Mouse (Mus musculus) urinary bladder, adult 2 months (tissue): Measurements from ENCODE around the gene Fgfrl1. TPM values are rescaled to one million over a fixed set of nuclear protein-coding genes. Genes with fewer than 3 reads are reported as not detected.

Source experiments
- DNase-seq: peaks from one replicate; pipeline ENCODE4 v3.0.0; 2022; ENCODE audit warnings: low spot score
- polyA plus RNA-seq: library from polyadenylated mRNA; depleted of rRNA; stranded (reverse); fragments of >200 nt; gene quantifications from 2 replicates; pipeline ENCODE4 v1.2.3, GENCODE M21; 2012; rRNA removed

Fgfrl1 gene
- 69.0 and 72.7 TPM in 2 replicates for polyA plus RNA-seq

DNA sequence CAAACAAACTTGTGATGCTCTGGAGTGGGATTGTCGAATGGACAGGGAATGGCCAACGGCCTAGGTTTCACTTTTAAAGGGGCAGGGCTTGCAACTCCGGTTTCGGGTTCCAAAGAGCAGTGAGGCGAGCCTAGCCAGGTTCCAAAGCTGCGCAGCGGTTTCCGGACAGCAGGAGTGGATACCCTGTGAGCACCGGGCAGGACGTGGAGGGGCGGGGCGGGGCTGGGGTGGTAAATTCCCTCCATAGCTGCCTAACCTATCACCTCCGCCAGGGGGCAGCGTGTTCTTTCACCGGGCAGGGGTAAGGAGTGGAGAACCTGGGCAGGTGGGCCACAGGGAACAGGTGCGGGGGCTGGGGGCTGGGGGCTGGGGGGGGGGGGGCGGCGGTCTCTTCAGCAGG, at the start of gene Fgfrl1:
Gene Fgfrl1 (plus strand): TSS at position 112 of the 400 bp plus-strand sequence.
- peak; percentile 64 for DNase-seq

DNA sequence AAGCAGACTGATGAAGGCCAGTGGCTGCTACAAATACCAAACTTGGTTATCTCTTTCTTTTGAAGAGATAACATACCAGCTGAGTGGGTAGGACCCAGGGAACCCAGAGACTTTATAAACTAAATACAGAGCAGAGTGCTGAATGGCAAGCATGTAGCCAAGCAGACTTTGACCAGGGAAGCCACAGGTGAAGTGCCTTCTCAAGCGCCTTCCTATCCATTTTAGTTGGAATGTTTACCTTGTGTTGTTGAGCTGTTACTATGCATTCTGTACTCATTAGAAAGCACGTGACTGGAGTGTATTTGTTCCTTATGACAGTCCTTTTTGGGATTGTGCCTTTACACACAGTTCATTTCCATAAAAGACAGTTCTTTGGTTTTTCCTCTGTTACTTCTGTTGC, 48.5 kb upstream of the Fgfrl1 start:
- no peak for DNase-seq

DNA sequence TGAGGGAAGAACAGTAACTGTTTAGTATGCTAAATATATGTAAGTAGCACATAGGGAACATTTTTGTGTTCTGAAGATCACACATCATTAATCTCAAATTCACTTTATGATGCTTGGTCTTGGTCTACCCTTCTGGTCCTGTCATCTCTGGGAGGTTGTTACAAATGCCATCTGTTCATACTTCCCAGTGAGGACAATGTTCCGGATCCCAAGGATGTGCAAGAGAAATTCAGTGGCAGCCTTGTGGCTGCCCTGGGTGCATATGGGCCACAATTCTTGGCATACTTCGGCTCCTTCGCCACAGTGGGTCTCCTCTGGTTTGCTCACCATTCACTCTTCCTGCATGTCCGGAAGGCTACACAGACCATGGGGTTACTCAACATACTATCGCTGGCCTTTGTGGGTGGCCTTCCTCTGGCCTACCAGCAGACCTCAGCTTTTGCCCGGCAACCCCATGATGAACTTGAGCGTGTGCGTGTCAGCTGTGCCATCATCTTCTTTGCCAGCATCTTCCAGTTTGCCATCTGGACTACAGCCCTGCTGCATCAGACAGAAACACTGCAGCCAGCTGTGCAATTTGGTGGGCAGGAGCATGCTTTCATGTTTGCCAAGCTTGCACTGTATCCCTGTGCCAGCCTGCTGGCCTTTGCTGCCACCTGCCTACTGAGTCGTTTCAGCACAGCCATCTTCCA, 46.4 kb upstream of the Fgfrl1 start:
- DNase-seq: no peak

DNA sequence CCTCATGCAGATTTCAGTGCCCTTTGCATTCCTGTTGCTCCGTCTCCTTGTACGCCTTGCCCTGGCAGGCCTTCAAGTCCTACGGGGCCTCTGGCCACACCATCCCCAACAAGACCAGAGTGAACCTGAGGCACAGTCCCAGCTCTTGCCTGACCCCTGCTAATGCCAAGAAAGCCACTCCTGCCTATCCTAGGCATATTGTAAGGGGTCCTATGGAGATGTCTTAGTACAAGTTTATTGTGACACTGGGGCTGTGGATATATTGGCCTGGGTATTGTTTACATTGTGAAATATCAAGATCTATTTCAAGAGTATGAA, 45.9 kb upstream of the Fgfrl1 start:
- DNase-seq: no peak

DNA sequence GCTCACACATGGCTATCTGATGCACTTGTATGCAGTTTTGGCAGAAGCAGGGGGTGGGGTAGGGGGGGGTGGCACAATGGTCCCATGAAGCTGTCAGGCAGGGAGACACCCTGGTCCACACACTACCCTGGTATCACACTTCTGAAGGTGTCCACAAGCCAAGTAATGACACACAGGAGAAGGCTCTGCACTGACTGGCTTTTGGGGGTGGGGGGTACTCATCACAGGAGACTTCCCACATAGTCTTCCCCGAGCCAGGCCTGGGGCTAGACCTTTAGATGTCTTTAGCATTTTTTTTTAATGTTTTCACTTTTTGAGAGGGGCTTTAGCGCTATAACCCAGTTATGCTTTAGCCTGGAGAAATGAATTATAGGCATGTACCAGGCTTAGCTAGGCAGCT, 44.9 kb upstream of the Fgfrl1 start:
- no peak for DNase-seq

DNA sequence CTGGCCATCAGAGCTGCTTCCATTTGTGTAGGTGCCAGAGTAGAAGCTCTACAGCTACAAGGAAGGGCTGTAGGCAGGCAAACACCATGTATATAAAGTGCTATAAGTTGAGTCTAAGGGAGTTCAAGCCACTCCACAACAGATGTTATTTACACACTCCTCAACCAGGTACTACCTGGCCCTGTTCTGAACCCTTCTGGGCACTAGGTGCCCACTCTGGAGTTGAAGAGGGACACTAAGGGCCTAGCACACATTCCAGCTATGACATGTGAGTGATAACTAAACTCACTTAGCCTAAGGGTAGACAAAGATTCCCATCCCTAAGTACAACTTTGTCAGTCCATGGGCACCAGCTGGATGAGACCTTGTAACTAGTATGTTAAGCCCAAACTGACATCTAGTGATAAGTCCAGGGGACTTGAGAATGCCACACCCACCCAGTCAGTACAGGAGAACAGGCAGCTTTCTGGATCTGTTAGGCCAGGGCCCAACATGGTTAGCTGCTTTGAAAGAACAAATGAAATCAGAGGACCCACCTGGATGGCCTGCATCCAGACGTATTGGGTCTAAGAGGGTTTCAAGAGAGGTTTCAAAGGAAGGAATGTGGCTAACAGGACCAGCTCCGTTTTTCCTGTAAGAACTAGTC, 44.2 kb upstream of the Fgfrl1 start:
- no peak for DNase-seq

DNA sequence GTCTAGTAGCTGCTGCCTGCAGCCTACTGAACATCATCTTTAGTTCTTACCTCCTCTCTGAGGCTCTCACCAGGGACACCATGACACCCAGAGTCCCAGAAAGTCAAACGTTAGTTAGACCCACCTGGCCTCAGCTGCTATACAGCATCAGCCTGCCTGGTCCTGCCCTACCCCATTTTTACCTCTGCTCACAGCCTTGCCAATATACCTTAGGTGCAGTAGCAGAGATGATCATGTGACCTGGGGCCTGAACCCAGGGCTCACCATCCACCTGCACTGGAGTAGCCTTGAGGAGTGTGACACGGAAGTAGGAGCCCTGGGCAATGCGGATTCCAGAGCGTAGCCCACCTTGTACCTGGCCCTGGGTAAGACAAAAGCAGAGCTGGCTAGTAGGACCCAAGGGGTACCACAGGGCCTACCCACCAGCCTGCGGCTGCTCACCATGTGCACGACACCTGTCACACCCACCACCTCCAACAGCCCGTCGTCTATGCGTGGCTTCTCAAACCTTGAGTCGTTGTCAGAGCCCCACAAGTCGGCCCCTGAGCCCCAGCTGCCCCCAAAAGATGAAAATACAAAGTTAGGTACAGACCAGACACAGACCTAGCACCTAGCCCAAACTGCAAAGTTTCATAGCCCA, 43.1 kb upstream of the Fgfrl1 start:
- DNase-seq: no peak

DNA sequence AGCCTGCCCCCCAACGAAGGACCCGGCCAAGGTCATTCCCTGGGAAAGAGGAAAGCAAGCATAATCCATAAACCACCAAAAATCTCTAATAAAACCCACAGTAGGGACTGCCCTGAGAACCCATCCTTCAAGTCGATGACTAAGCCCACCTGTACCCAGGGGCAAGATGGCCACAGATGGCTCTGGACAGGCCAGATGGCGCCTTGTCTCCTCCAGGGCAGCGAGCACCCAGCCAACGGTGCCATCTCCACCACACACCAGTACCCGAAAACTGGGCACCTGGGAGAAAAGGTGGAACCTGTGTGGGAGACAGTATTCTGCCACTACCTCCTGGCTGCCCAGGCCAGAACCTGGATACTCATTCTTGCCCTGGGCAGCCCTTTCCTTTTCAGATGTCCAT, 41.8 kb upstream of the Fgfrl1 start:
- no peak for DNase-seq

DNA sequence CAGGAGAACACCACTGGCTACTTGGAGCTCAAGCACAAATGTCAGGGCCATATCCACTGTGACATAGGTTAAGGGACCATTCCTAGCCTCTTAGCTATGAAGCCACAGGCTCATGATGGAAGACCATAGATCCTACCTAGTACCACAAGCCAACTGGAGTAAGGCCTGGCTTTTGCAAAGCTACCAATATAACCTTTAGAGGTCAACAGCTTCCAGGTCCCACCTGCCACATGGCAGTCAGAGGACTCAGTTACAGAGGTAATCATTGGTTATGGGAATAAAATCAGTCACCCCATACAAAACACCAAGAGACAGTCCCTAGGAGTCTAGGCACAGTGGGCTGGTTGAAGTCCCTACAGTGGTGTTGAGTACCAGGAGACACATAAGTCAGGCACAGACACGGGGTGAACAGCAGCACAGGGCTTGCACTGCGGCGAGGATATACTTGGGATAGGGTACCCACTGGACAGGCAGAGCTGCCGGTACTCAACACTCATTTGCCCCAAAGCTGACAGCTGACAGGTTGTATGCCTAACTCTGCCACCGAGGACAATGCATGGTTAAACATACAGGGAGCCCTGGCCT, 41.0 kb upstream of the Fgfrl1 start:
- DNase-seq: no peak

DNA sequence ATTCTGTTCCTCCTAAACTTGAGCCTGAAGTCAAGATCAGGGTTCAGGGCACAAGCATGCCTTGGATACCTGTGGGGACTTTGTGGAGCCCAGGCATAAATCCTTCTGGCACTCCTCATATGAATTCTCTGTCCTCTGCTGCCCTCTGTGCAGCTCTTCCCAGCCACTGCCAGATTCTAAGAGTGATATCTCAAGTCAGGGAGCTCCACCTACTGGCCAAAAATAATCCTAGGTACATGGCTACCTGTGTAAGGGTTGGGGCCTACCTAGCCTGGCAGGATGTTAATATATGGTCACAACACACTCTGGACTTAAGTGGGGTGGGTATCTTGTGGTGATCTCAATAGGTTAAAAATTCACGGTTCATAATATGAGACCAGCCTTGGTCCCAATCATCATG, 40.4 kb upstream of the Fgfrl1 start:
- DNase-seq: no peak

DNA sequence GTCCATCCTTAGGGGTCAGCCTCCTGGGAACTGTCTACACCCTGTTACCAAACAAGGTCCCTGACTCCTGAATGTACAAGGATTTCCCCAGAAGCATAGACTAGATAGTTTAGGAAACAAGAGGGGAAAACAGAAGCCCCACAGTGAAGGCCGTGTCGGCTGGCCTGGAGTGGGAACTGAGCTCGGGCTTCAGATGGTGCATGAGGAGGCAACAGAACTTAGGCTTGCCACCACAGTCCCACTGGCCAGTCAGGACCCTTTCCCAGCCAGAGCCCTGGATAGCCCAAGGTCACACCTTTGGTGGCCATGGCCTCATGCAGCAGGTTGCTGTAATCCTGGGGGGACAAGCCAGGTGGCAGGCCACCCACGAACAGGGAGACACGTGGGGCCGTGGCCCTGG, 38.8 kb upstream of the Fgfrl1 start:
- no peak for DNase-seq

DNA sequence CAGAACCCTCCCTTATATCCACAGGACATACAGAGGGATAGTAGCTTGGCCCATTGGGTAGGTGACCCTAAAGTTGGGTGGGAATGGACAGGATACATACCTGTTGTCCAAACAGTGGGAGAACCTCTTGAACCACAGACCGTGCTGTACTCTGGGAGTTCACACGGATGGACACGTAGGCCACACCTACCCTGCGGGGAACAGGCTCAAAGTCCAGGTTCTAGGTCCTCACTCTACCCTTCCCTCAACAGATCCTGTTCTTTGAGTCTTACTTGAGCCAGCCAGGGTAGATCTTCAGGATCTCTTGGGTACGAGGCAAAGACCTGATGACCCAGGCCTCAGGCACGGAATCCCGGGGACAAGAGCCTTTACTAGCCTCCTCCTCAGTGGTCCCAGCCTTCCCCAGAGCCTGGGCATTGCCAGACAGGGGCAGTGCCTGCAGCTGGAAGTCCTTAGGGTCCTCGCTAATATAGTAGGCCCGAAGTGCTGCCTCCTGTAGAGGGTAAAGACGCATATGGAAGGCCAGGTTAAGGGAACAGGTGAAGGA, 37.7 kb upstream of the Fgfrl1 start:
- no peak for DNase-seq

DNA sequence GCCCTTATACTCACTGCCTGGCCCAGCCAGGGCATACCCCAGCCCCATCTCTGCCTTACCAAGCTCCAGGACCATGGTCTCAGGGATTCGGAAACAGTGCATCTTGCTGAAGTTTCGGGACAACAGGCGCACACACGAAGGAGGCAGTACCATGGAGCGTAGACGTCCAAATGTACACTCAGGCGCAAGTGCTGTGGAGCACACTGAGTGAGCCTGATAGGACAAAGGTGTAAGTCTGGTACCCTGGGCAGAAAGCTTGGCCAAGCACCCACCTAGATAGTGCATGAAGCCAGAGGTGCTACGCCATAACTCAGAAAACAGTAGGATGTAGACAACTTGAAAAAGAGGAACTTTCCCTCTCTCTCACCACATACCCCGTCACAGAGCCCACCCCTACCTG, 36.8 kb upstream of the Fgfrl1 start:
- DNase-seq: no peak

DNA sequence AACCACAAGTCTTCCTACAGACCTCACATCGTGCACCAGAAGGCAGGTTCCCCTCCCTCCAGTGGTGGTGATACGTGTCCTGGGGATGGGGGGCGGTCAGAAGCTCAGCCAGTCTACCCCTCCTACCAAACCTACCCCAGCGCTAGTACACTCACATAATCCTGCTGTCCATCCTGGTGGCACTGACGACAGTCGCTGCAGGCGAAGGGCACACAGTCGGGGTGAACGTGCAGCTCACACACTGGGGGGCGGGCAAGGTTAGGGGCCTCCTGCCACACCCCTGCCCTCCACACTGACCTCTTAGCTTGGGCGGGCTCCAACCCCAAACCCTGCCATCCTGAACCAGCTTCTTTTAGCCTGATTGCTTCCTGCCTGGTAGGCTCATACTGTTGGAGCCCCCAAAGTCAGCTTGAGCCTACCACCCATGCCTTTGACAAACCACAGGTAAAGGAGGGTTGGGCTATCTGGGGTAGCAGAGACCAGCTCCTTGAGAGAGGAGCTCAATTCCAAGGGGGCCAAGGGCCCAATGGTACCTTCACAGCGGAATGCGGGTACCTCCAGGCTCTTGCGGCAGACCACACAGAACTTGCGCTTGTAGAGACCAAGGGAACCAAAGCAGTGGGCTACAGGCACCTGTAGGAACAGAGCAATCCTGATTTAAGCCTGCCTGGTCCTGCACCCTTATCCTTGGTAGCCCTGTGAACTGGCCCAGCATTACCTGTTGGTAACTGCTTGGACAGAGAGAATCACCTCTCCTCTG, 36.1 kb upstream of the Fgfrl1 start:
- no peak for DNase-seq

DNA sequence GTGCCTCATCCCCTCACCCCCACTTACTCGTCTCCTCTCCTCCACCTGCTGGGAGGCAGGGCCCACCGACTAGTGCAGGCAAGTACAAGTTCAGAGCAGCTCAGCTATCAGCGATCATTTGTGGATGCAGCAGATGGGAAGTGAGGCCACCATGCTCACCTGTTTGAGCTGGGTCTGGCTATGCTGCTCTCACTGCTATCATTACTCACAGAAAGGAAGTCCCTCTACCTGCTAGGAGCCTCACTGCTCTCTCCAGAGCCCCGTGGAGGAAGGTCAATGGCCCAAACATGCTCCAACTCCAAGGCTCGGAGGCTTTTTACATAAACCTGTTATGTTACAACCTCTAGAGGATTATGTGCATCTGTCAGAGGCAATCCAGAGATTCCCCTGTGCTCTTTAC, 34.8 kb upstream of the Fgfrl1 start:
- no peak for DNase-seq

DNA sequence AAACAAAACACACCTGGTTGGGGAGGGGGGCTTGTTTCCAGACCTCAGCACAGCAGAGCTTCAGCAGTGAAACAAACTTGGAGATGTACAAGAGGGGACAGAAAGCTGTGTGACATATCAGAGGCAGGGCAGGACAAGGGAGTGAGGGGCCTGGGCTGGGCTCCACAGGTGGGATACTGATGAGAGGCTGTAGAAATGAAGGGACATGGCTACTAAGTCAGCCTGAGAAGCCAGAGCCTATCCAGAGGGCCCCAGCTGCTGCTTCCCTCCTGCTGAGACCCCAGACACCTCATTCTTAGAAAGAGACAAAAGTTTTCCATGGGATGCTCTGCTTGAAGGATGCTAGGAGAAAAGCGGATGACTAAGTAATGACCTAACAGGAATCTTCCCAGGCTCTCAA, 33.6 kb upstream of the Fgfrl1 start:
- no peak for DNase-seq

DNA sequence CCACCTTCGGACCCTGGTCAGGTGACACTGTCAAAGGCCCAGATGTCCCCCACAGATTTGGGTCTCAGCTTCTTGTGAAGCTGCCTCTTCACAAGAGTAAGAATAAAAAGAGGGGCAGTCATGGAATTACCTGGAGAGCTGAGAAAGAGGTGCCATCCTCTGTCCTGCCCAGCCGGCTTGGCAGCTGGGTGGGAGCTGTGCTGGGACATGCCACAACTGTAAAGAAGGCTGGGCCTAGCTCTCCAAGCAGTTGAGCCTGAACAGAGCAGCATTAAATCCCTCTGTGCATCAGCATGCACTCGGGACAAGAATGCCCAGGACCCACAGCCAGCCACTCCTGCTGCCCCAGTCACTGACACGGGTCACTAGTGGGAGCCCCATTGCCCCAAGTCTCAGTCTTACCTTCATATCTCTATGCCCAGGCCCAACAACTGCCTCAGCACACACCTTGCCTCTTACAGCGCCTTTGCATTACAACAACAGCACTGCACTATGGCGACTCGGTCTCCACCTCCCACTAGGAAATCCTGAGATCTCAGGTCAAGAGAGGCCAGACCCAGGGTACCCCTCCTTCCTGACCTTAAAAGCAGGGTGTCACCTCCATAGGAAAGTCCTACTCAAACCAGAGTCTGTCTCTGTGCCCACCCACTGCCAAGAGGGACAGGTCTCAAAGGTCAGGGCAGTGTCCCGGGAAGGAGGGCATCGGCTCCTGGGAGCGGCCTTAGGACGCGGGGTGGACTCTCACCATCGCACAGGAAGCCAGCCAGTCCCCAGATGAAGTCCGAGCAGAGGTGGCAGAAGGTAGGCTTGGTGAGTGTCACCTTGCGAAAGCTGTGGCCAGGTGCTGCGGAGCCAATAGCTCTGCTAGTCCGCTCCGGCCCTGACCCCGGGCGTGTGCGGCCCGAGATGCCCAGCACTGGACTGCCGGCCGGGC, 32.2 kb upstream of the Fgfrl1 start, which contains the start of gene Idua:
Gene Idua (plus strand): TSS at position 634 of the 934 bp plus-strand sequence.
- no peak for DNase-seq

DNA sequence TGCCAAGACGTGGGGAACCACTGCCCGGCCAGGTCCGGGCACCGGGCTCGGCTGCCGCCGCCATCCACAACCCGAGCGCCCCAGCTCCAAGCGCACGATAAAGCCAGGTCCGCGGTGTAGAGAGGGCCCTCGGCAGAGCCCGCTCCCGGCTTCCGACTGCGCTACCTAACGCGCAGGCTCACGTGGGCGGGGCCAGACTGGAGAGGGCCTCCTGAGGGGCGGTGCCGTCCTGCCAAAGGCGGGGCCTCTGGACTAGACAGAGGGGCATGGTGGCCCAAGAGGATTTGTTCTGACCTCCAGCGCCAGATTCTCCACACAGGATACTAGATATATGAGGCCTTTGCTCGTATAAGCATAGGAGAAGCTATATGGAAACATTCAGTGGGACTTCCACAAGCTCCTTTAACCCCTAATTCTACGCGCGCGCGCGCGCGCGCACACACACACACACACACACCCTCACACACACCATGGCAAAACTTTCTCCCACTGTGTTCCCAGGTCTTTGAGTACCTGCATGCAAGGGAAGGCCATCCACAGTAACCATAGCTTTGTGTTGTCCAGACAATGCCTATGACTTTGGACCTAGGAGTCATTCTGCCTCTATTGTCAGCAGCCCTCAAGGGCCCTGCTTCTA, 31.4 kb upstream of the Fgfrl1 start:
- peak; percentile 78 for DNase-seq

DNA sequence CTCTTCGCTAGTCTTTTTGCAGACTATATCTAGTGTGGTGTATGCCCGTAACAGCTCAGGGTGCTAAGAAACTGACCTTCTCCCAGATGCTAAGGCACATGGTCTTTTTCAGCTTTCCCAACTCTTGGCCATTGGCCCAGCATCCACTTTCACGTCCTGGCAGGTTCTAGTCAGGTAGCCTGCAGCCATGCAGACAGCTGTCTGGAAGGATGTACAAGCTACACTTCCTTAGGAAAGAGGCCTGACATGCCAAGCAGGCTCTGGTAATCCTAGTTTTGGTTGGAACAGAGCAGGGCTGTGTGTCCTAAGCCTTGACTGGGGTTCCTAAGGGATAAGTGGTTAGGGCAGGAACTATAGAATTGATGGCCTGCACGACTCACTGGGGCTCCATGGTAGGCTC, 29.4 kb upstream of the Fgfrl1 start:
- DNase-seq: no peak

DNA sequence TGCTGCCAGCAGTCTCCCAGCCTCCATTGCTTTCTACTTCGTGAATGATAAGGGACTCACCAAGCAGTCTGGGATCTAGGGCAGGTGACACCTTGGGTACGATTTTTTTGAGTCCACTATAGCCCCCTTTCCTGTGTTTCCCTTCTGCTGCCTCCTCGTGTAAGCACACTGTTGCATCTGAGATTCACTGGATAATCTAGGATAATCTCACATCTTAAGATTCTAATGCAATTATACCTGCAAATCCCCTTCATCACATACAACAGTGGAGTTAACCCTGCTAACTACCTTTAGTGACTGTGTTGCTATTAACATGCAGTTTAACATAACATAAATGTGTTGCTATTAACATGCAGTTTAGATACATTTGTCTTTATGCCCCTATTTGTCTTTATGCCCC, 27.1 kb upstream of the Fgfrl1 start:
- DNase-seq: no peak
